Mouse (Mus musculus): ENCODE measurements around the gene Esrrb. TPM values are rescaled to one million over a fixed set of nuclear protein-coding genes. Genes with fewer than 3 reads are reported as not detected.
A peak's percentile ranks its signal among the peaks of the same experiment; 100 is the strongest.

Esrrb gene
- polyA plus RNA-seq, 1 experiment: 0.22 TPM

DNA sequence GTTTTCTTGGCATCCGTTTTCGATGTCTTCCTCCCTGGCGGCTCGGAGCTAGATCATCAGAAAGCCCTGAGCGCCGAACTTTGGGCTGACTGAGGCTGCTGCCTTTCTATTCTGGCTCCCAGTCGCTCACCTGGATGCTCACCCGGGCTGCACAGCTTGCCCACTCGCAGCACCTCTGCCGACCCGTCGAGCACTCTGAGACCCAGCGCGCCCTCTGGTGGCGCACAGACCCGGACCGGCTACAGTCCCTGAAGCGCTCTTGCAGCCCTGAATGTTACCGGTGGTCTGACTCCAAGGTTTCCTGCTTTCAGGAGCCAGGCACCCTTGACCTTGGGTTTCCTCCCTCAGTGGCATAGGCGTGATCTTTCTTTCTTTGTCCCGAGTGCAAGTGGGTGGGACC, 41.8 kb downstream of the Esrrb start:
- peak overlapping the region; percentile 33 for H3K4me3 ChIP-seq (ENCODE audit: low read depth, low read length)
- WGBS: 6% methylated on average over 21 of the region's 21 CpGs

DNA sequence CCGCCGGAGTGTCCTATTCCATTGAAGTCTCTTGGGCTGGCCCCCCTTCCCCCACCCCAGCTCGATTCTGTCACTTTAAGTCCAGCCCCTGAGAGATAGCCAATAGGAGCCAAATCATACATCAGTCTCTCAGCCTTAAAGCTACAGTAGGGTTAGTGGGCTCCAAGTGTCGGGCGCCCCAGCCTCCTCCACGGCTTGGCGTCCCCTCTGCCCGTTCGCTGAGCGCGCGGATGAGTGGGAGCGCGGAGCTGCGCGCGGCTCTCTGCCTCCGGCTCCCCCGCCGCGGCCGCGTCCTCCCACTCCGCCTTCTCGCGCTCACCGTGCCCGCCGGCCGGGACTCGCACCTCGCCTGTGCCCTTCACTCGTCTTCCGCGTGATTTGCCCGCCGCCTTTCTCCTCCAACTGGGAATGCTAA, 60.6 kb downstream of the Esrrb start:
- no peak for TF ChIP-seq CTCF (IDR thresholded peaks at IDR 0.05; ENCODE audit: extremely low read depth, insufficient read length, insufficient replicate concordance, low read depth, low read length)
- no peak for TF ChIP-seq POLR2A (IDR thresholded peaks at IDR 0.05; ENCODE audit: low read depth, low read length)
- H3K27me3 ChIP-seq (ENCODE audit: control insufficient read depth, insufficient read depth, low read length): peaks cover 43% of the 10 kb centered on the region
- H3K4me3 ChIP-seq (ENCODE audit: low read depth, low read length): peak overlapping the region; percentile 48
- WGBS: under 1% methylated on average over 36 of the region's 37 CpGs
- peaks cover 5% of the 10 kb centered on the region; the same call in 1 of the 2 replicates for H3K4me1 ChIP-seq (ENCODE audit: control insufficient read depth, insufficient read depth, insufficient read length, low read length)
- H3K27ac ChIP-seq (ENCODE audit: insufficient read depth, low read depth, low read length): no peak overlapping the region
- H3K36me3 ChIP-seq (ENCODE audit: control insufficient read depth, insufficient read depth, low read length): no peaks in the 10 kb centered on the region

More for the DNA sequence above, 41.8 kb downstream of the Esrrb start:
- H3K36me3 ChIP-seq (ENCODE audit: control insufficient read depth, insufficient read depth, low read length): no peaks in the 10 kb centered on the region
- H3K4me1 ChIP-seq (ENCODE audit: control insufficient read depth, insufficient read depth, insufficient read length, low read length): no peaks in the 10 kb centered on the region; the same call in 1 of the 2 replicates
- TF ChIP-seq POLR2A (IDR thresholded peaks at IDR 0.05; ENCODE audit: low read depth, low read length) (no peak), CTCF (IDR thresholded peaks at IDR 0.05; ENCODE audit: extremely low read depth, insufficient read length, insufficient replicate concordance, low read depth, low read length) (peak; percentile 76)
- H3K27ac ChIP-seq (ENCODE audit: insufficient read depth, low read depth, low read length): no peak overlapping the region
- H3K27me3 ChIP-seq (ENCODE audit: control insufficient read depth, insufficient read depth, low read length): no peaks in the 10 kb centered on the region

DNA sequence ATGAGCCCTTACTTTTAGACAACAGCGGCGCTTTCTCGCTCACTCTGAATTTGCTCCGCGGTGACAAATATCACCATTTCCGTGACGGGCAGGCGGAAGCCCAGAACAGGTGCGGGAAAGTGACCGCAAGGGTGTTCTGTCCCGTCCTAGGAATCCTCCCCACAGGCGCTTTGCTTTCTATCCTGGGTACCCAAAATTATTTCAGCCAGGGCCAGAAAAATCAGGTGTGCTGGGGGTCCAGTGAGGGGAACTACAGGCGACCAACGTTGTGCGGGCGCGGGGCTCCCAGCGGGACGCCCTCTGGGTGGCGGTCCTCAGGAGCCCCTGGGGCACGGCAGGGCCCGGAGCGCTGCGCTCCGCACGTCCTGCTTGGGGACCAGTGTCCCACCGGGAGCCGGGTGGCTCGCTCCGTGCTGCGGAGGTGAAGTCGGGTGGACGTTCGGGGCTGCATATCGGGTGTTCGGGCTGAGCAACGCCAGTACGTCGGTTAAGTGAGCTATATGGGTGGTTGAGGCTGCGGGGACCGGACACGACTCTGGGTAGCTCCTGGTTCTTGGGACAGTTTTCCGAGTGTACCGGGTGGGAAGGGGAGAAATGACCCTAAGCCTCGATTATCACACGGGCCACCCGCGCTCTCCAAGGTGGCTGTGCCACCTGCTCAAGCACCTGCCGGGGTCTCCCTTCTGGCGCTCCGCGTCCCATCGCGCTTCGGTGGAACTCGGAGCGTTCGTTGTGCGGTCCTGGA, 61.4 kb downstream of the Esrrb start:
- WGBS: 3% methylated on average over 59 of the region's 59 CpGs
- no peak for TF ChIP-seq CTCF (IDR thresholded peaks at IDR 0.05; ENCODE audit: extremely low read depth, insufficient read length, insufficient replicate concordance, low read depth, low read length)
- TF ChIP-seq POLR2A (IDR thresholded peaks at IDR 0.05; ENCODE audit: low read depth, low read length): no peak

DNA sequence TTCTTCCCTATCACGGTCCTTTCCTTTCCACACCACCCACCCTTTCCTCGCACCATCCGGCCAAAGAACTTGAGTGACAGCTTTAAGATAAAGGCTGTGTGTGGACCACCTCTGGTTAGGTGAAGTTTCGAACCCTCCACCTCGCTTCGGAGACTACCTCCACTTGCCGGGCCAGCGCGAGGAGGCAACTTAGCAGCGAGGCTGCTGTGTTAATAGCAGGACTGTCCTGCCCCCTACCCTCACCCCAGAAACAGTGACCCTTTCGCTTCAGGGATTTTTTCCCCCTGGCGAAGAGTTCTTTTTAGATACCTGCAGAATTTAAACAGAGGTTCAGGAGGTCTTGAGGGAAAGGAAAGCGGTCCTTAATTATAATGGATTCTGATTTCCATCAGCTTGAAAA, 62.2 kb downstream of the Esrrb start:
- Histone ChIP-seq H3K27me3 (ENCODE audit: control insufficient read depth, insufficient read depth, low read length) (peaks cover 43% of the 10 kb centered on the region), H3K4me1 (ENCODE audit: control insufficient read depth, insufficient read depth, insufficient read length, low read length) (peaks cover 5% of the 10 kb centered on the region; the same call in 1 of the 2 replicates), H3K36me3 (ENCODE audit: control insufficient read depth, insufficient read depth, low read length) (no peaks in the 10 kb centered on the region), H3K4me3 (ENCODE audit: low read depth, low read length) (no peak overlapping the region), H3K27ac (ENCODE audit: insufficient read depth, low read depth, low read length) (no peak overlapping the region)
- 9% methylated on average over 13 of the region's 13 CpGs for whole genome bisulfite sequencing
- TF ChIP-seq CTCF (IDR thresholded peaks at IDR 0.05; ENCODE audit: extremely low read depth, insufficient read length, insufficient replicate concordance, low read depth, low read length) (no peak), POLR2A (IDR thresholded peaks at IDR 0.05; ENCODE audit: low read depth, low read length) (no peak)

More for the DNA sequence above, 61.4 kb downstream of the Esrrb start:
- H3K36me3 ChIP-seq (ENCODE audit: control insufficient read depth, insufficient read depth, low read length): no peaks in the 10 kb centered on the region
- peaks cover 5% of the 10 kb centered on the region; the same call in 1 of the 2 replicates for H3K4me1 ChIP-seq (ENCODE audit: control insufficient read depth, insufficient read depth, insufficient read length, low read length)
- H3K27ac ChIP-seq (ENCODE audit: insufficient read depth, low read depth, low read length): no peak overlapping the region
- H3K4me3 ChIP-seq (ENCODE audit: low read depth, low read length): peak overlapping the region; percentile 48
- peaks cover 43% of the 10 kb centered on the region for H3K27me3 ChIP-seq (ENCODE audit: control insufficient read depth, insufficient read depth, low read length)

DNA sequence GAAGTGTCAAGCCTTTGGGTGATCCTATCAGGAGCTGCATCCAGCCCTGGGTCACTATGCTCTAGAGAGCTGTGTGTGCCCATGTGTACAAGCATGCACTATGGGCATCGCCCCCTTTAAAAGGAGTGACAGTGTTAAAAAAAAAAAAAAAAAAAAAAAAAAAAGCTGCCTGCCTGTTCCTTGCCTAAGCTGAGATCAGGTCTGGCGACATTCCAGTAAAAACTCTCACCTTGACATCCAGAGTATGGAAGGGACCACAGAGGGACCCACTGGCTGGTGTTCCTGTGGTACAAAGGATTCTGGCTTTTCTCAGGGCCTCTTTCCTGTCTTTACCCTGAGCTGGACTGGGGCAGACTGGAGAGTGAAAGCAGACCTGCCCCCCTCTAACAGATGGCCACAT, 66.7 kb downstream of the Esrrb start:
- Histone ChIP-seq H3K27me3 (ENCODE audit: control insufficient read depth, insufficient read depth, low read length) (peaks cover 23% of the 10 kb centered on the region), H3K4me1 (ENCODE audit: control insufficient read depth, insufficient read depth, insufficient read length, low read length) (no peaks in the 10 kb centered on the region), H3K36me3 (ENCODE audit: control insufficient read depth, insufficient read depth, low read length) (no peaks in the 10 kb centered on the region), H3K4me3 (ENCODE audit: low read depth, low read length) (no peak overlapping the region), H3K27ac (ENCODE audit: insufficient read depth, low read depth, low read length) (no peak overlapping the region)
- TF ChIP-seq CTCF (IDR thresholded peaks at IDR 0.05; ENCODE audit: extremely low read depth, insufficient read length, insufficient replicate concordance, low read depth, low read length): no peak
- no peak for TF ChIP-seq POLR2A (IDR thresholded peaks at IDR 0.05; ENCODE audit: low read depth, low read length)
- WGBS: 31% methylated on average over 2 of the region's 2 CpGs

DNA sequence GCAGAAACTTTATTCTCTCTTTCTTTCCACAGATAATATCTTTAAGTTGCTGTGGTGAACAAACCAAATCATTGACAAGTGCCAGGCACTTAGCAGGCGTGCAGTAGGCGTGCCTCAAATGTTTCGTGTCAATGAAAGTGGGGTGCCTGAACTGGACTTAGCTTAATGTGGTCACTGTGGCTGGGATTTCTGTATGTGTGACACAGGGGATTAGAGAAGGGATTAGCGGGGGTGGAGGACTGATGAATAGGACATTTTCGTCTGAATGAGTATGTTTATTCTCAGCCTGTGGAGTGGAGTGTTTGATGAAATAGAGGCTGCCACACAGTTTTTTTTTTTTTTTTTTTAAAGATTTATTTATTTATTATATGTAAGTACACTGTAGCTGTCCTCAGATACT, 70.8 kb downstream of the Esrrb start:
- Histone ChIP-seq H3K27me3 (ENCODE audit: control insufficient read depth, insufficient read depth, low read length) (no peaks in the 10 kb centered on the region; the same call in 1 of the 2 replicates), H3K4me1 (ENCODE audit: control insufficient read depth, insufficient read depth, insufficient read length, low read length) (no peaks in the 10 kb centered on the region), H3K27ac (ENCODE audit: insufficient read depth, low read depth, low read length) (no peak overlapping the region), H3K4me3 (ENCODE audit: low read depth, low read length) (no peak overlapping the region), H3K36me3 (ENCODE audit: control insufficient read depth, insufficient read depth, low read length) (no peaks in the 10 kb centered on the region)
- 72% methylated on average over 5 of the region's 5 CpGs for WGBS
- TF ChIP-seq CTCF (IDR thresholded peaks at IDR 0.05; ENCODE audit: extremely low read depth, insufficient read length, insufficient replicate concordance, low read depth, low read length): no peak

DNA sequence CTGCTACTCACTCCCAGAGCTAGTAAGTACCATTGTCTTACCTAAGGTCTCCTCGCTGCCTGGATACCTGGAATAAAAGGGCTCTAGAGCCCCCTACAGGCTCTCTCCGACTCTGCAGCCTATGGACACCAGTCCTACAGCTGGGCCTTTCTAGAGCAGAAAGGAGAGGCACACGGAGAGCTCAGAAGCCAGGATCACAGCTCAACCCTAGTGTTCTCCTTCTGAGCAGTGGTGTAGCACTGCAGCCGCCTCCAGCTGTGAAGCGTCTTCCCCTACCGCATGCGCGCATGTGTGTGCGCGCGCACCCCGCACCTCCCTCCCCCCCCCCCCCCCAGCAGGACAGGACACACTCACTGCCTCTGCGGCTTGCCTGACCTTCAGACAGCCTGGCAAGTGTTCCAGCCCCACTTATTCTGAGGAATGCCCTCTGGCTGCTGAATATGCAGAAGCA, 72.5 kb downstream of the Esrrb start:
- Histone ChIP-seq H3K27ac (ENCODE audit: insufficient read depth, low read depth, low read length) (no peak overlapping the region), H3K4me3 (ENCODE audit: low read depth, low read length) (no peak overlapping the region), H3K4me1 (ENCODE audit: control insufficient read depth, insufficient read depth, insufficient read length, low read length) (no peaks in the 10 kb centered on the region), H3K36me3 (ENCODE audit: control insufficient read depth, insufficient read depth, low read length) (no peaks in the 10 kb centered on the region), H3K27me3 (ENCODE audit: control insufficient read depth, insufficient read depth, low read length) (no peaks in the 10 kb centered on the region; the same call in 1 of the 2 replicates)
- TF ChIP-seq CTCF (IDR thresholded peaks at IDR 0.05; ENCODE audit: extremely low read depth, insufficient read length, insufficient replicate concordance, low read depth, low read length) (peak; percentile 51; the same call in 1 of the 2 replicates), POLR2A (IDR thresholded peaks at IDR 0.05; ENCODE audit: low read depth, low read length) (no peak)
- WGBS: 2% methylated on average over 13 of the region's 13 CpGs

Measured in small intestine, adult 2 months (tissue).